Comparison of ENCODE assay signal across 1 mouse cellular context in genomic region chr9:62799218-62799617, GRCm38 (mm10). TPM values are rescaled to one million over a fixed set of nuclear protein-coding genes. Genes with fewer than 3 reads are reported as not detected.
"Had no signal": no experiment of that assay in that cellular context is flagged by ENCODE, and none has a peak within 500 bp of the region (broad histone marks: within the 10 kb centered on the region; RNA-seq: fewer than 3 reads in every experiment).

No protein-coding gene starts in this region.

RNA-seq across cellular contexts. Expression of gene Calml4, which starts 58.7 kb away (rescaled TPM):
- total RNA-seq: neutrophil, adult 5-6 weeks had no signal
